Mouse (Mus musculus) E14TG2a.4 (cell line): ENCODE data around the gene Abca12.

ENCODE experiments used
- CTCF ChIP-seq: conservative IDR thresholded peaks from 2 replicates; pipeline ENCODE4 v1.5.1; 2014; ENCODE audit warnings: low read length
- NANOG ChIP-seq: IDR thresholded peaks from 2 replicates; pipeline ENCODE4 v1.6.1; 2014; ENCODE audit warnings: borderline replicate concordance, low read length, mixed read lengths
- POU5F1 ChIP-seq: IDR thresholded peaks from 2 replicates; pipeline ENCODE4 v1.6.1; 2014; ENCODE audit warnings: low read length, borderline replicate concordance

GRCm38 (mm10) chr1:71239586-71239985 is 175.1 kb downstream of the Abca12 start:
- TF ChIP-seq CTCF (no peak), POU5F1 (no peak), NANOG (no peak)
